Mouse (Mus musculus) neural tube, embryonic 12.5 days (tissue): ENCODE results near the gene Cd38. TPM values are rescaled to one million over a fixed set of nuclear protein-coding genes. Genes with fewer than 3 reads are reported as not detected.

Experiments used
- ATAC-seq: fragments of 200-750 bp; cut with Nextera tagmentation; 2 replicates; pipeline ENCODE4 v1.8.0; 2017; ENCODE audit warnings: low read depth, mild to moderate bottlenecking, moderate TSS enrichment, moderate library complexity; ENCODE audit not compliant: low FRiP score
- H3K27ac ChIP-seq: fragments of 300-500 bp; sonication (generic); 2 replicates; pipeline ENCODE4 v1.5.1; 2016
- H3K27me3 ChIP-seq: fragments of 300-500 bp; sonication (generic); replicated peaks from 2 replicates; pipeline ENCODE4 v1.6.1; 2016; ENCODE audit warnings: mild to moderate bottlenecking
- H3K36me3 ChIP-seq: fragments of 300-500 bp; sonication (generic); 2 replicates; pipeline ENCODE4 v1.6.1; 2016; ENCODE audit warnings: mild to moderate bottlenecking
- H3K4me1 ChIP-seq: fragments of 300-500 bp; sonication (generic); 2 replicates; pipeline ENCODE4 v1.6.1; 2016
- H3K4me2 ChIP-seq: fragments of 300-500 bp; sonication (generic); replicated peaks from 2 replicates; pipeline ENCODE4 v1.6.1; 2016; ENCODE audit warnings: mild to moderate bottlenecking
- H3K4me3 ChIP-seq: fragments of 300-500 bp; sonication (generic); 2 replicates; pipeline ENCODE4 v1.5.1; 2016
- H3K9ac ChIP-seq: fragments of 300-500 bp; sonication (generic); 2 replicates; pipeline ENCODE4 v1.6.1; 2016; ENCODE audit warnings: mild to moderate bottlenecking
- H3K9me3 ChIP-seq: fragments of 300-500 bp; sonication (generic); 2 replicates; pipeline ENCODE4 v1.6.1; 2016; ENCODE audit warnings: mild to moderate bottlenecking
- WGBS: fragments of 180-500 bp; shearing (Covaris S2); methylation state at CpG from one replicate; pipeline ENCODE4 v1.1.7; 2016; 5-methylcytosine and 5-hydroxymethylcytosine counted together
- polyA plus RNA-seq: library from polyadenylated mRNA; unstranded; fragments of >200 nt; fragmentation: Nextera tagmentation; extraction: Ambion mirVana; gene quantifications from 2 replicates; pipeline ENCODE4 v1.2.1, GENCODE M21; 2016

Gene Cd38
- polyA plus RNA-seq, 1 experiment from 2014 or later, result 7.0 TPM

DNA sequence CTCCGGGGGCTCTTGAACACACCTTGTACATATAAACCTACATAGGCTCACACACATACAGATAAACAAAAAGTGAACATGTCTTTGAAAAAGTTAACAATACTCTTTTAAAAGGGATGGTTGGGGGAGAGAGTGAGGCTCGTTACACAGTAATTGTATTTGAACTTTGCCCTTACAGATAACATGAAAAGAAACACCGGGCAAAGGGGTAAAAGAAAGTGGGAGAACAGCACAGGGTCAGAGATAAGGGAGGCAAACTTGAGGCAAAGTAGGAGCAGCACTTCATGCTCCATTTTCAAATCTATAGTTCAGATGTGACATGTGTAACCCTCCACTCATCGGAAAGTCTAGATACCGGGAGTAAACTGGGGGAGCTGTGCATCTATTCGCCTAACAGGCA lies 4.7 kb upstream of the Cd38 start:
- H3K27me3 ChIP-seq, result no peaks in the 10 kb centered on the region
- no peak for ATAC-seq
- no peak overlapping the region for H3K4me3 ChIP-seq
- H3K4me2 ChIP-seq, result no peak overlapping the region
- H3K27ac ChIP-seq, result no peak overlapping the region
- no peaks in the 10 kb centered on the region for H3K9me3 ChIP-seq
- no peaks in the 10 kb centered on the region for H3K4me1 ChIP-seq
- no peak overlapping the region for H3K9ac ChIP-seq
- no peaks in the 10 kb centered on the region for H3K36me3 ChIP-seq
- WGBS, result 81% methylated on average over 6 of the region's 6 CpGs

DNA sequence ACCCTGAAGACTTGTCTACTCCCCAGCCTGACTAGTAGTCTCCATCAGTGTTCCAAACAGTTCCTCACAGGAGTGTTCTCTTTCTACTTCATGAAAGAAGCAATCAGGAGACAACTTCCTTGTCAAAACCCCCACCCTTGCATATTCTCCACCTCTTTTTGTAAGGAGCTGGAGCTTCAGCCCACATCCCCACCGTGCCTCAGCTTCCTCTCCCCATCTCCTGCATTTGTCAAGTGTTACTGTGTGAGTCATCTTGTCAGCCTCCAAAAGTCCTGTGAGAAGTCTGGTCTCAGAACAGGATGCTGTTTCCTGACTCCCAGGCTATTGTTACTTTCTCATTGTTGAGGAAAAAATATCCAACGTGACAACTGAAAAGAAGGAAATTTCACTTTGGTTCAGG lies 3.0 kb upstream of the Cd38 start:
- Histone ChIP-seq H3K9ac (no peak overlapping the region), H3K4me2 (no peak overlapping the region), H3K9me3 (no peaks in the 10 kb centered on the region), H3K27ac (no peak overlapping the region), H3K27me3 (no peaks in the 10 kb centered on the region), H3K4me3 (no peak overlapping the region), H3K36me3 (no peaks in the 10 kb centered on the region), H3K4me1 (peaks cover 8% of the 10 kb centered on the region)
- ATAC-seq, result no peak
- 81% methylated on average over 2 of the region's 2 CpGs for WGBS

DNA sequence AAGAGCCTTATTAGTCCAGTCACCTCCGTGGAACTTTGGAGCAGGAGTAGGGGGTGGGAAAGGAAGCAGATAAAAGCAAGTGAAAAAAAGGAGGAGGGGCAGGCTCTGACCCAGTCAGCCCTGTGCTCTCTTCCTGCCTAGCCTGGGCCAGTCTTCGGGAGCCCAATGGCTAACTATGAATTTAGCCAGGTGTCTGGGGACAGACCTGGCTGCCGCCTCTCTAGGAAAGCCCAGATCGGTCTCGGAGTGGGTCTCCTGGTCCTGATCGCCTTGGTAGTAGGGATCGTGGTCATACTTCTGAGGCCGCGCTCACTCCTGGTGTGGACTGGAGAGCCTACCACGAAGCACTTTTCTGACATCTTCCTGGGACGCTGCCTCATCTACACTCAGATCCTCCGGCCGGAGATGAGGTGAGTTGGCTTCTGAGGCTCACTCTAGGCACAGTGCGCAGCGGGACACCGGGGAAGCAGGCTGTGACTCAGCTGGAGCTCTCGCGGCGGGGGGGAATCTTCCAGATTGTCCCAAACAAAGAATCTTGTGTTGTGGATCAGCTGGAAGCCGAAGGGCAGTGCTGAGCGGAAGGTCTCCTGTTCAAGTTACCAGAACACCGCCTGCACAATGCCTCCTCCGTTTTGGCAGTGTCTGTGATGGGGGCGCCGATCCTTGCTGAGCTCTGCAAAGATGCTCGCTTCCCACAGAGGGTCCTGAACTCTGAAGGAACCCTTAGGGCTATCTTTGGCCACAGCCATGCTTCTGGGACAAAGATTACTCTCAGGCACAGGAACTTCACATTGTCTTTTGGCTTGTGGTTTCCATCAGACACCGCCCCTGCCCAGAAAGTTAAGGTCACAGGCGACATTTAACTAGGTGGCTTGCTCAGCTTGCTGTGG lies 603 bp downstream of the Cd38 start:
- H3K27ac ChIP-seq, result no peak overlapping the region
- H3K27me3 ChIP-seq, result no peaks in the 10 kb centered on the region
- H3K4me3 ChIP-seq, result peak overlapping the region; percentile 26
- 4% methylated on average over 28 of the region's 28 CpGs for WGBS
- ATAC-seq, result peak; percentile 56
- H3K36me3 ChIP-seq, result no peaks in the 10 kb centered on the region
- no peaks in the 10 kb centered on the region for H3K9me3 ChIP-seq
- H3K4me2 ChIP-seq, result peak overlapping the region; percentile 64
- H3K4me1 ChIP-seq, result peaks cover 8% of the 10 kb centered on the region
- peak overlapping the region; percentile 30; the same call in 1 of the 2 replicates for H3K9ac ChIP-seq

DNA sequence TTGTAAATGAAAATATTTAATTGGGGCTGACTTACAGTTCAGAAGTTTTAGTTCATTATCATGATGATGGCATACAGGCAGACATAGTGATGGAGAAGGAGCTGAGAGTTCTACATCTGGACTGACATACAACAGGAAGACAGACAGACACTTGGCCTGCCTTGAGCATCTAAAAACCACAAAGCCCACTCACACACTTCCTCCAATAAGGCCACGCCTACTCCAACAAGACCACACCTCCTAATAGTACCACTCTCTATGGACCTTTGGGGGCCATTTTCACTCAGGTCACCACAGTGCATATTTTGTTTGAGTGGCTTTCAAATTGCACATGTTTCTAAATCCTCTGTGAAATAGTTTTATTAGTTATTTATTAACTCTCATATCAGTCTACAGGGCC lies 3.5 kb downstream of the Cd38 start:
- Histone ChIP-seq H3K4me3 (no peak overlapping the region), H3K4me1 (peaks cover 8% of the 10 kb centered on the region), H3K27me3 (no peaks in the 10 kb centered on the region), H3K4me2 (no peak overlapping the region), H3K27ac (no peak overlapping the region), H3K36me3 (no peaks in the 10 kb centered on the region), H3K9me3 (no peaks in the 10 kb centered on the region), H3K9ac (no peak overlapping the region)
- WGBS, result 81% methylated on average over 1 of the region's 1 CpGs
- ATAC-seq, result no peak

DNA sequence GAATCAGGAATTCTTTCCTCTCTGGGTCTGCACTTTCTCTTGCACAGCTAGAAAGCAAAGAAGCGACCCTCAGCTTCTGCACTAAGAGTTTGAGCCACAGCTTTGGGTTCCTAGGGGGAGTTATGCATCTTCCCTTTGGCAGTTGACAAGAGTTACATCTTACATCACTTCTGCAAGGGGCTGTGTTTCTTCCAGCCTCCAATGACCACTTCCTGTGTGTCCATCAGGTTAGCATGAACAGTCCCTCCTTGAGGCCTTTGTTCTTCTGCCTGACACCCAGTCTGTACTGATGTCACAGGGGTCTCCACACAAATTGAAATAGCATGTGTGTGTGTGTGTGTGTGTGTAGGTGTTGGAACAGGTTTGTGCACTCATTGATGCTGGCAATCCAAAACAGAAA lies 4.3 kb downstream of the Cd38 start:
- Histone ChIP-seq H3K27ac (no peak overlapping the region), H3K36me3 (no peaks in the 10 kb centered on the region), H3K4me2 (no peak overlapping the region), H3K4me1 (peaks cover 8% of the 10 kb centered on the region), H3K27me3 (no peaks in the 10 kb centered on the region), H3K9ac (no peak overlapping the region), H3K4me3 (no peak overlapping the region), H3K9me3 (no peaks in the 10 kb centered on the region)
- WGBS, result 73% methylated on average over 1 of the region's 1 CpGs
- no peak for ATAC-seq

DNA sequence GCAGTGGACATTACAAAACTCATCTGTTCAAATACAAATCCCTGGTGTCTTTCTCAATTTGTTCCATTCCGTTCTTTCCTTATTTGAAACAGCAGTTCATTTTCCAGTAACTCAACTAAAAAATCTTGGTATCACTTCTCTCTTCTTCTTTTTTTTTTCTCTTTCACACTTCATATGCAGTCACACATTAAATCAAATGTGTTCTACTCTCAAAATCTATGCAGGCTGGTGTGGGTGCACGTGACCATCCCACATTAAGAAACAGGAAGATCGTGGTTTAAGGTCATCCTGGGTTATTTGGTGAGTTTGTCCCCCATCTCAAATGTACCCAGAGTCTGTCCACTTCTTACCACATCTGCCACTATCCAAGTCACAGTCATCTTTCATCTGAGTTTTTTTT lies 13.7 kb downstream of the Cd38 start:
- no peak for ATAC-seq
- Histone ChIP-seq H3K9me3 (no peaks in the 10 kb centered on the region), H3K4me3 (no peak overlapping the region), H3K4me2 (no peak overlapping the region), H3K27me3 (no peaks in the 10 kb centered on the region), H3K27ac (no peak overlapping the region), H3K4me1 (no peaks in the 10 kb centered on the region), H3K9ac (no peak overlapping the region), H3K36me3 (no peaks in the 10 kb centered on the region)
- WGBS, result 93% methylated on average over 3 of the region's 3 CpGs

DNA sequence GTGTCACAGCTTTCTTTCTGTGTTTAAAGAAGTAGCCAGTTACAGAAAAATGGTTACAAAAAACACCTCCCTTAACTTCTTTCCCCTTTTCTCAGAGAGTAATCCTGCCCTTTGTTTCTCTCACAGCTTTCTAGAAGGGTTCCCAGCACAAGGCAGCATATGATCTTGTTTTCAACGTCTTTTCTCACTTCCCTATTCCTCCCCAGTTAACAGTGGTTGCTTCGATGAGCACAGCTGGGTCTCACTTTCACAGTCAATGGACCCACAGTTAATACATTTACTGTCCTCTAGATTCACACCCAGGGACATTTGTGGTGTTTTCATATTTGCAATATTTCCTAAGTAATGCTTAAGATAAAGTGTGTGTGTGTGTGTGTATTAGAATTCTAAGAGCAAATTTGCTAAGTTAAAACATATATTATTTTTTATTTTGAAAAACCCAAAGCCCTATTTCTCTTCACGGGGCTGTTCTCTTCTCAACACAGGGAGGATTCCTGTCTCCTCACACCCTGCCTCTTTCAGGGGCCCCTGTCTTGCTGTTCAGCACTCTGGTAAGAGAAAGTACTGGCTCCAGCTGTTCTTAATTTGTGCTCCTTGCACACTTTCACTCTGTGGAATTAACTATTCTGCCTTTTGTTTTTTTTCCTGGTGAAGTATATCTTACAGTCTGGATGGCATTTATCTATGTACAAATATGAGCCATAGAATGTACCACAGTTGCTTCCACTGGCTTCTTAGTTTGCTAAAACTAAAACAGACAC lies 16.9 kb downstream of the Cd38 start:
- Histone ChIP-seq H3K27ac (no peak overlapping the region), H3K9ac (no peak overlapping the region), H3K4me1 (no peaks in the 10 kb centered on the region), H3K4me2 (no peak overlapping the region), H3K27me3 (no peaks in the 10 kb centered on the region), H3K9me3 (no peaks in the 10 kb centered on the region), H3K4me3 (no peak overlapping the region), H3K36me3 (no peaks in the 10 kb centered on the region)
- 33% methylated on average over 3 of the region's 3 CpGs for WGBS
- no peak for ATAC-seq

DNA sequence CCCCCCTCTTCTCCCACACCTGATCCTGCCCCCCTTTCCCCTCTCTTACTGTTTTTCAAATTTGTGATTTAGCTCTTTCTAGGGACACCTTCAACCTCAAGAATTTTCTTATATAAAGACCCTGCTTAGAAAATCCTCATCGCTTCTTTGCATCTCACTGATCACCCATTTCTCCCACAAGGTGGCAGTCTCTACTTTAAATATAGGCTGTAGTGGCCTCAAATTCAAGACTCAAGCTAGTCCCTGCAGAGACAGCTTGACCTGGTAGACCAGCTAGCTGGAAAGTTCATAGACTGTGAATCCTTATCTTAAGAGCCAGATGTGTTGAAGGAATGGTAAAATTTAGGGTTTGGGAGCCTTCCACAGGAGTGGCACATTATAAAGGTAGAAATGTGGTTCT lies 24.0 kb downstream of the Cd38 start:
- no peak overlapping the region for H3K9ac ChIP-seq
- H3K4me3 ChIP-seq, result no peak overlapping the region
- no peaks in the 10 kb centered on the region for H3K27me3 ChIP-seq
- no peaks in the 10 kb centered on the region for H3K36me3 ChIP-seq
- no peaks in the 10 kb centered on the region for H3K9me3 ChIP-seq
- no peak for ATAC-seq
- H3K4me1 ChIP-seq, result no peaks in the 10 kb centered on the region
- no peak overlapping the region for H3K27ac ChIP-seq
- H3K4me2 ChIP-seq, result no peak overlapping the region
- 24% methylated on average over 1 of the region's 1 CpGs for WGBS

DNA sequence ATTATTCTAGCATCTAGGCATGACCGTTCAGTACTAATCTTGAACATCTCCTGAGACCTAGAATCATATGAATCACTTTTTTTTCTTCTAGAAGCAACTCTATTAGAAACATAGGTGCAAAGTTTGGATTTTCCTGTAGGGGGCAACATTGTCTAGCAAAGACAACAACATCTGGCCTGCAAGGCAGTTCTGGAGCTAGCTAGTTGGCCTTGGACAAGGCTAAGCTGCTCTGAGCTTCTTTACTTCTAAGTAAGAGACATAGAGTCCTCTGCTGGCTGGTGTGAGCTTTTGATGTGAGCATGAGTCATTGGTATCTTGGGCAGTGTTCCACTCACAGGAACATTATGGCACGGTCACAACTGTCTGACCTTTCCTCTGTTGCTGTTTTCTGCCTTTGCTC lies 25.8 kb downstream of the Cd38 start:
- no peak overlapping the region for H3K4me3 ChIP-seq
- H3K4me2 ChIP-seq, result no peak overlapping the region
- H3K27me3 ChIP-seq, result no peaks in the 10 kb centered on the region
- H3K36me3 ChIP-seq, result no peaks in the 10 kb centered on the region
- no peaks in the 10 kb centered on the region for H3K4me1 ChIP-seq
- H3K9ac ChIP-seq, result no peak overlapping the region
- ATAC-seq, result no peak
- 71% methylated on average over 2 of the region's 2 CpGs for WGBS
- no peaks in the 10 kb centered on the region for H3K9me3 ChIP-seq
- H3K27ac ChIP-seq, result no peak overlapping the region

DNA sequence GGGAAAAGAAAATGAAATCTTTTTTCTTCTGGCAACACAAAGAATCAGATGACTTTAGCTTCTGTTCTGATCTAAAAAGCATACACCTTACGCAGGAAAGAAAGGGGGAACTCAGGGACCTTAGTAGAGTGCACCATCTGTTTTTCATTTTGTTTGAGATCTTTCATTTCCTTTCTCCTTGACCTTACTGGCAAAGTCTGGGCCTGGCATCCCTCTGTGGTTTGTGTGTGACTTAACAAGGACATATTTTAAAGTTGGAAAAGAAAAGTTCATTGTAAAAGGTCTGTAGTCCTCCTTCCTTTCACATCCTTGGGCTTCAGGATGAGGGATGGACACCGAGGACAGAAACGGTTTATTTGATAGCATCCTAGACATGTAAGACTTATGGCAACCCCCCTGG lies 27.6 kb downstream of the Cd38 start:
- Histone ChIP-seq H3K27me3 (no peaks in the 10 kb centered on the region), H3K4me2 (no peak overlapping the region), H3K9ac (no peak overlapping the region), H3K27ac (no peak overlapping the region), H3K4me1 (no peaks in the 10 kb centered on the region), H3K4me3 (no peak overlapping the region), H3K9me3 (no peaks in the 10 kb centered on the region), H3K36me3 (no peaks in the 10 kb centered on the region)
- no peak for ATAC-seq
- WGBS, result 73% methylated on average over 3 of the region's 3 CpGs

DNA sequence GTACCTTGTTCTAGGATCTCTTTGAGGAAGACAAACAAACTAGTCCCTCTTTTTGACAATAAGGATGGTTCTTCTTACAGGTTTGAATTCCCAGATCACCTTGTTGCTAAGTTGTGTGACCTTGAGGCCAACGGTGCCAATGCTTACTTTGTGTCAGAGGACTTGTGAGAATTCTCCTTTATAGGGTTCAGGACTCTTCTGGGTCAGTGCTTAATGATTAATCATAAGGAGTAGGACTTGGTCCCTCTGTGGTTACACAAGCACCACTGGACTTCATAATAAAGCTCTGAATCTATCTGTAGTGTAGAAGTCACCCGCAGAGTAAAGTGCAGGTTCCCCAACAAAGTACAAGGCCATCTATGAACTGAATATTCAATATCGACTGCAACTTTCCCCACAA lies 36.3 kb downstream of the Cd38 start:
- 88% methylated on average over 3 of the region's 3 CpGs for WGBS
- Histone ChIP-seq H3K4me2 (no peak overlapping the region), H3K9ac (no peak overlapping the region), H3K4me3 (no peak overlapping the region), H3K36me3 (no peaks in the 10 kb centered on the region), H3K9me3 (no peaks in the 10 kb centered on the region), H3K27me3 (no peaks in the 10 kb centered on the region), H3K27ac (no peak overlapping the region), H3K4me1 (no peaks in the 10 kb centered on the region)
- no peak for ATAC-seq

DNA sequence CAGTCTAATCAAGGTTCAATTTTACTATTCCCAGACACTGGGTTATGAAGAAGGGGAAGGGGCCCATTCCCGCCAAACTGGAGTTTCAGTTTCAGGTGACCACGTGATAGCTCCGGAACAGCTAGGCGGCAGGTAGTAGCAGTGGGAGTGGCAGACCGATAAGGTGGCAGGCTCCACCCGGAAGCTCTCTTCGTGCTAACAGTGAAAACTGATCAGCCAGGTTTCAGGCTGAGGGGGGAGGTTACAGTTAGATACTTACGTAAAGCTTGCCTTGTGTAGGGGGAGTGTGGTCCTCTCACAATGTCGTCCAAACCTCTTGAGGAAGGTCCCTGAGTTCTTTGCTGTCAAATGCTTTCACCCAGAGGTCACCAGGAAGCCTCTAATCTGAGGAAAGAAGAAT lies 40.9 kb downstream of the Cd38 start:
- Histone ChIP-seq H3K4me2 (no peak overlapping the region), H3K36me3 (no peaks in the 10 kb centered on the region), H3K27ac (no peak overlapping the region), H3K9me3 (no peaks in the 10 kb centered on the region), H3K4me3 (no peak overlapping the region), H3K9ac (no peak overlapping the region), H3K4me1 (no peaks in the 10 kb centered on the region), H3K27me3 (no peaks in the 10 kb centered on the region)
- 67% methylated on average over 9 of the region's 9 CpGs for WGBS
- ATAC-seq, result no peak
